In genomic region chr13:29127499-29127898, GRCm38 (mm10) we compare ENCODE assay signal across 21 mouse cellular contexts.
"Had no signal": no experiment of that assay in that cellular context is flagged by ENCODE, and none has a peak within 500 bp of the region (broad histone marks: within the 10 kb centered on the region; RNA-seq: fewer than 3 reads in every experiment).

No protein-coding gene starts in this region.

- H3K36me3 ChIP-seq: liver, embryonic 12.5 days; liver, embryonic 15.5 days; lung, embryonic 15.5 days; midbrain, embryonic 10.5 days; midbrain, embryonic 13.5 days; neural tube, embryonic 13.5 days had no signal

- ATAC-seq: intestine, postnatal 0 days; liver, embryonic 12.5 days; midbrain, embryonic 13.5 days; midbrain, embryonic 16.5 days had no signal

- H3K27ac ChIP-seq: kidney, postnatal 0 days; left cerebral cortex, adult 2 months; liver, embryonic 12.5 days; liver, embryonic 15.5 days; lung, embryonic 15.5 days; midbrain, embryonic 10.5 days; midbrain, embryonic 13.5 days; neural tube, embryonic 13.5 days; stomach, postnatal 0 days had no signal

- H3K27me3 ChIP-seq: liver, embryonic 12.5 days; liver, embryonic 15.5 days; lung, embryonic 15.5 days; megakaryocyte, embryonic 14.5 days; midbrain, embryonic 13.5 days; neural tube, embryonic 13.5 days had no signal

- H3K4me1 ChIP-seq: liver, embryonic 12.5 days; liver, embryonic 15.5 days; lung, embryonic 15.5 days; megakaryocyte, embryonic 14.5 days; midbrain, embryonic 10.5 days had no signal

- H3K4me3 ChIP-seq: left cerebral cortex, adult 2 months; liver, embryonic 12.5 days; liver, embryonic 15.5 days; lung, embryonic 15.5 days; megakaryocyte, embryonic 14.5 days; midbrain, embryonic 10.5 days; midbrain, embryonic 13.5 days; myocyte; neural tube, embryonic 13.5 days had no signal

- DNase-seq: layer of hippocampus, postnatal 36 days; lung, adult 18-20 months; lung, postnatal 10 days; lung, postnatal 36 days; retina, postnatal 1 day; right cerebral cortex, postnatal 14 days; right cerebral cortex, postnatal 4 days; thymus, postnatal 36 days had no signal
